ENCODE assay signal across 17 mouse cellular contexts in the genomic region with DNA sequence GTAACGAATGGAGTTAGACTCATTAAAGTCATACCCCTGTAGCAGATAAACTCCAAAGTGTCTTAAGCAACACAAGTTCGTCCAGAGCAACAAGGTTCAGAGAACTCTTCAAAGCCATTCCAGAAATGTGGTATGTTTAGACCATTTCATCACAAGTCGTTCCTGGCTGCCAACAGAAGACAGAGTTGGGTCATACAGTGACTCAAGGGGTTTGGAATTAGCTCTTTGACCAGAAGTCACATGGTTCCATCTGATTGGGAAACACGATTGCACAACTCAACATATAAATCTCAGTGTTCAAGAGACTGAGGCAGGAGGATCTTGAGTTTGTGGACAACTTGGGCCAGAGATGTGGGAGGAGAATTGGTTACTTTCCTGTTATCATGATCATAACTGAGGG. TPM values are rescaled to one million over a fixed set of nuclear protein-coding genes. Genes with fewer than 3 reads are reported as not detected.
DNase-seq lines count a peak whose midpoint lies in the region; ATAC-seq and TF ChIP-seq lines count a peak whose summit lies in the region.
"Had no signal": no experiment of that assay in that cellular context is flagged by ENCODE, and none has a peak within 500 bp of the region (broad histone marks: within the 10 kb centered on the region; RNA-seq: fewer than 3 reads in every experiment).

No protein-coding gene starts in this region.

- WGBS in lung, postnatal 0 days: 36% methylated on average over 4 of the region's 4 CpGs

- TF ChIP-seq CTCF in lung, postnatal 0 days (IDR thresholded peaks at IDR 0.05): no peak

- H3K27ac ChIP-seq in lung, postnatal 0 days (ENCODE audit: low read length): no peak overlapping the region
- H3K27ac ChIP-seq: embryonic facial prominence, embryonic 13.5 days; forebrain, embryonic 15.5 days; hindbrain, embryonic 15.5 days; limb, embryonic 15.5 days; neural tube, embryonic 12.5 days had no signal

- no peak overlapping the region for H3K4me3 ChIP-seq in lung, postnatal 0 days (ENCODE audit: low read depth, low read length)
- H3K4me3 ChIP-seq: embryonic facial prominence, embryonic 13.5 days; forebrain, embryonic 15.5 days; hindbrain, embryonic 15.5 days; limb, embryonic 15.5 days; neural tube, embryonic 12.5 days had no signal

- H3K9ac ChIP-seq in lung, postnatal 0 days (replicated peaks; ENCODE audit: low read depth): no peak overlapping the region
- H3K9ac ChIP-seq: embryonic facial prominence, embryonic 13.5 days; forebrain, embryonic 15.5 days; hindbrain, embryonic 15.5 days; limb, embryonic 15.5 days; neural tube, embryonic 12.5 days had no signal

- ATAC-seq in lung, postnatal 0 days: peak; percentile 87
- ATAC-seq: forebrain, embryonic 15.5 days; midbrain, embryonic 16.5 days had no signal

- no peaks in the 10 kb centered on the region for H3K9me3 ChIP-seq in lung, postnatal 0 days (ENCODE audit: low read length)
- H3K9me3 ChIP-seq: embryonic facial prominence, embryonic 13.5 days; forebrain, embryonic 15.5 days; hindbrain, embryonic 15.5 days; limb, embryonic 15.5 days; neural tube, embryonic 12.5 days had no signal

- peaks cover 9% of the 10 kb centered on the region; the same call in 1 of the 2 replicates for H3K4me1 ChIP-seq in lung, postnatal 0 days (ENCODE audit: insufficient read depth, low read depth, low read length)
- H3K4me1 ChIP-seq: embryonic facial prominence, embryonic 13.5 days; forebrain, embryonic 15.5 days; hindbrain, embryonic 15.5 days; limb, embryonic 15.5 days; neural tube, embryonic 12.5 days had no signal

- no peak overlapping the region for H3K4me2 ChIP-seq in lung, postnatal 0 days (replicated peaks; ENCODE audit: low read depth, low read length)
- H3K4me2 ChIP-seq: embryonic facial prominence, embryonic 13.5 days; forebrain, embryonic 15.5 days; hindbrain, embryonic 15.5 days; limb, embryonic 15.5 days; neural tube, embryonic 12.5 days had no signal

- no peaks in the 10 kb centered on the region for H3K27me3 ChIP-seq in lung, postnatal 0 days (replicated peaks; ENCODE audit: insufficient read depth, low read length)
- H3K27me3 ChIP-seq: embryonic facial prominence, embryonic 13.5 days; forebrain, embryonic 15.5 days; hindbrain, embryonic 15.5 days; limb, embryonic 15.5 days; neural tube, embryonic 12.5 days had no signal

- peak; percentile 96 for TF ChIP-seq EP300 in lung, postnatal 0 days (IDR thresholded peaks at IDR 0.05)

- no peaks in the 10 kb centered on the region for H3K36me3 ChIP-seq in lung, postnatal 0 days (ENCODE audit: insufficient read depth, low read length)
- H3K36me3 ChIP-seq: embryonic facial prominence, embryonic 13.5 days; forebrain, embryonic 15.5 days; hindbrain, embryonic 15.5 days; limb, embryonic 15.5 days; neural tube, embryonic 12.5 days had no signal

- peak; percentile 40 for DNase-seq in adrenal gland, adult 8-10 months
- no peak for DNase-seq in adrenal gland, postnatal 25 days
- peak; percentile 91 for DNase-seq in lung, postnatal 0 days (ENCODE audit: low spot score)
- DNase-seq in lung, postnatal 4 days: no peak
- peak; percentile 21 for DNase-seq in lung, postnatal 10 days
- DNase-seq in right cerebral cortex, postnatal 36 days (ENCODE audit: low spot score in 2 of 2): no peak
- DNase-seq in layer of hippocampus, adult 9-10 months (ENCODE audit: low spot score): no peak
- DNase-seq in cerebellum, postnatal 14 days: no peak
- DNase-seq: B cell, adult 2 months; cerebellum, postnatal 10 days; gastrocnemius, postnatal 10 days had no signal

RNA-seq across cellular contexts. Expression of a gene that starts 18.4 kb away (rescaled TPM):
- total RNA-seq in adrenal gland, adult 8-10 months (2022): 10 to 100 TPM; 49.8 to 71.5 (median 61.8) TPM
- total RNA-seq in adrenal gland, postnatal 25 days (2021): 96.3 and 103 TPM in 2 replicates
- polyA plus RNA-seq in lung, postnatal 0 days (2015; fragmentation: Nextera tagmentation; extraction: Ambion mirVana): 101 and 106 TPM in 2 replicates

Comparison
In these comparisons a context has a peak if more than half of its experiments do, and no peak if none do; other contexts are left out.
1. DNase-seq: peak in adrenal gland, adult 8-10 months (single experiment), lung, postnatal 0 days (single experiment) and lung, postnatal 10 days (single experiment); none in adrenal gland, postnatal 25 days (single experiment), lung, postnatal 4 days (0 of 2), right cerebral cortex, postnatal 36 days (0 of 2), layer of hippocampus, adult 9-10 months (single experiment) and cerebellum, postnatal 14 days (0 of 2).